Mouse (Mus musculus): ENCODE results near the gene Mlec. TPM values are rescaled to one million over a fixed set of nuclear protein-coding genes. Genes with fewer than 3 reads are reported as not detected.

Mlec gene
- polyA plus RNA-seq, 1 experiment from 2014 or later: 51.5 TPM

GRCm38 (mm10) chr5:115183482-115183881 lies 25.5 kb upstream of the Mlec start:
- Histone ChIP-seq H3K9me3 (ENCODE audit: control insufficient read depth, low read length) (no peaks in the 10 kb centered on the region), H3K4me1 (ENCODE audit: control insufficient read depth, insufficient read depth, low read length) (peaks cover 9% of the 10 kb centered on the region), H3K27ac (replicated peaks; ENCODE audit: low read depth, low read length) (no peak overlapping the region), H3K27me3 (ENCODE audit: control insufficient read depth, insufficient read depth, low read length) (no peaks in the 10 kb centered on the region), H3K4me3 (ENCODE audit: low read depth, low read length) (no peak overlapping the region), H3K4me2 (ENCODE audit: low read depth, severe bottlenecking) (no peak overlapping the region), H3K36me3 (ENCODE audit: control insufficient read depth, insufficient read depth, low read length) (no peaks in the 10 kb centered on the region), H3K9ac (ENCODE audit: low read length) (no peak overlapping the region)
- ATAC-seq (ENCODE audit: insufficient number of reproducible peaks, low FRiP score, low TSS enrichment, low read depth) (no peak), DNase-seq (ENCODE audit: low spot score) (no peak)
- WGBS: 81% methylated on average over 10 of the region's 10 CpGs

- no peak overlapping the region for H3K9ac ChIP-seq (ENCODE audit: low read length)
- no peak overlapping the region for H3K27ac ChIP-seq (replicated peaks; ENCODE audit: low read depth, low read length)
- H3K27me3 ChIP-seq (ENCODE audit: control insufficient read depth, insufficient read depth, low read length): no peaks in the 10 kb centered on the region
- no peak for DNase-seq (ENCODE audit: low spot score)
- no peaks in the 10 kb centered on the region for H3K9me3 ChIP-seq (ENCODE audit: control insufficient read depth, low read length)
- WGBS: 78% methylated on average over 8 of the region's 8 CpGs
- H3K4me3 ChIP-seq (ENCODE audit: low read depth, low read length): no peak overlapping the region
- no peak overlapping the region for H3K4me2 ChIP-seq (ENCODE audit: low read depth, severe bottlenecking)
- peaks cover 9% of the 10 kb centered on the region for H3K4me1 ChIP-seq (ENCODE audit: control insufficient read depth, insufficient read depth, low read length)
- ATAC-seq (ENCODE audit: insufficient number of reproducible peaks, low FRiP score, low TSS enrichment, low read depth): no peak
- H3K36me3 ChIP-seq (ENCODE audit: control insufficient read depth, insufficient read depth, low read length): no peaks in the 10 kb centered on the region
Measured at GRCm38 (mm10) chr5:115182925-115183324, 24.9 kb upstream of the Mlec start.

DNA sequence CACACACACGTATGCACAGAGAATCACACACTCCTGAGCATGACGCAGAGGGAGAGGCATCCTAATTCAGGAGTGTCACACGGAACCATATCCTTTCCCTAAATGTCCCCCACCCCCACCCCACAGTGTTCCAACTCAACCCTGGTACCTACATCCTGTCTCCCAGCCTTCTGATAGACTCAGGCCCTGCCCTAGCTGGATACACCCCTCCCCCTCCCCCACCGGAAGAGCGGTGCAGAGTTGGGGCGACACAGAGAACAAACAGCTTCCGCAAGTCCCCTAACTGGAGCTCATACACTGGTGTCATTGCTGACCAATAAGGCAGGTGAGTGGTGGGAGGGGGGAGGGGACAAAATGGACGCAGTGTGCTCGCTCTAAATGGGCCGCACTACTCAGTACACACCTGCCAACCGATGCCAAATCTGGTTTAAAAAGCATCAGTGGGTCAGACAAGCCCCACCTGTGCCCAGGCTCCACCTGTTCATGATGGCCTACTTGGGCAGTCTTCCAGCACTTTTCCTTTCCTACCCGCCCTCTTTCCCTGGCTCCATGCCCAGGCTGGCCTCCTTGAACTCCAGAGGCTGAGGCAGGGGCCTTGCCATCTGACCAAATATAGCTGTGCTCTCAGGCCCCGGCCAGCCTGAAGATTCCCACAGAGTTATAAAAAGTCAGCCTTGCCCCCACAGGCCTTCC lies 23.4 kb upstream of the Mlec start:
- no peaks in the 10 kb centered on the region for H3K4me1 ChIP-seq (ENCODE audit: control insufficient read depth, insufficient read depth, low read length)
- H3K36me3 ChIP-seq (ENCODE audit: control insufficient read depth, insufficient read depth, low read length): no peaks in the 10 kb centered on the region
- no peak overlapping the region for H3K4me3 ChIP-seq (ENCODE audit: low read depth, low read length)
- H3K4me2 ChIP-seq (ENCODE audit: low read depth, severe bottlenecking): no peak overlapping the region
- DNase-seq (ENCODE audit: low spot score) (no peak), ATAC-seq (ENCODE audit: insufficient number of reproducible peaks, low FRiP score, low TSS enrichment, low read depth) (no peak)
- H3K9me3 ChIP-seq (ENCODE audit: control insufficient read depth, low read length): no peaks in the 10 kb centered on the region
- no peaks in the 10 kb centered on the region for H3K27me3 ChIP-seq (ENCODE audit: control insufficient read depth, insufficient read depth, low read length)
- H3K27ac ChIP-seq (replicated peaks; ENCODE audit: low read depth, low read length): no peak overlapping the region
- 85% methylated on average over 13 of the region's 13 CpGs for WGBS
- no peak overlapping the region for H3K9ac ChIP-seq (ENCODE audit: low read length)

GRCm38 (mm10) chr5:115179596-115179995 lies 21.6 kb upstream of the Mlec start:
- WGBS: 92% methylated on average over 11 of the region's 11 CpGs

GRCm38 (mm10) chr5:115177866-115178265 lies 19.9 kb upstream of the Mlec start:
- WGBS: 85% methylated on average over 6 of the region's 6 CpGs
- Histone ChIP-seq H3K36me3 (ENCODE audit: control insufficient read depth, insufficient read depth, low read length) (no peaks in the 10 kb centered on the region), H3K9ac (ENCODE audit: low read length) (no peak overlapping the region), H3K4me1 (ENCODE audit: control insufficient read depth, insufficient read depth, low read length) (no peaks in the 10 kb centered on the region), H3K27me3 (ENCODE audit: control insufficient read depth, insufficient read depth, low read length) (no peaks in the 10 kb centered on the region), H3K27ac (replicated peaks; ENCODE audit: low read depth, low read length) (no peak overlapping the region), H3K9me3 (ENCODE audit: control insufficient read depth, low read length) (no peaks in the 10 kb centered on the region), H3K4me2 (ENCODE audit: low read depth, severe bottlenecking) (no peak overlapping the region), H3K4me3 (ENCODE audit: low read depth, low read length) (no peak overlapping the region)
- ATAC-seq (ENCODE audit: insufficient number of reproducible peaks, low FRiP score, low TSS enrichment, low read depth) (no peak), DNase-seq (ENCODE audit: low spot score) (no peak)

More at GRCm38 (mm10) chr5:115179596-115179995, 21.6 kb upstream of the Mlec start:
- H3K36me3 ChIP-seq (ENCODE audit: control insufficient read depth, insufficient read depth, low read length): no peaks in the 10 kb centered on the region
- H3K4me2 ChIP-seq (ENCODE audit: low read depth, severe bottlenecking): no peak overlapping the region
- DNase-seq (ENCODE audit: low spot score): no peak
- no peaks in the 10 kb centered on the region for H3K27me3 ChIP-seq (ENCODE audit: control insufficient read depth, insufficient read depth, low read length)
- ATAC-seq (ENCODE audit: insufficient number of reproducible peaks, low FRiP score, low TSS enrichment, low read depth): no peak
- no peak overlapping the region for H3K9ac ChIP-seq (ENCODE audit: low read length)
- no peak overlapping the region for H3K4me3 ChIP-seq (ENCODE audit: low read depth, low read length)
- no peak overlapping the region for H3K27ac ChIP-seq (replicated peaks; ENCODE audit: low read depth, low read length)
- no peaks in the 10 kb centered on the region for H3K9me3 ChIP-seq (ENCODE audit: control insufficient read depth, low read length)
- no peaks in the 10 kb centered on the region for H3K4me1 ChIP-seq (ENCODE audit: control insufficient read depth, insufficient read depth, low read length)

GRCm38 (mm10) chr5:115174554-115174953 lies 16.6 kb upstream of the Mlec start:
- DNase-seq (ENCODE audit: low spot score): no peak
- H3K27ac ChIP-seq (replicated peaks; ENCODE audit: low read depth, low read length): no peak overlapping the region
- ATAC-seq (ENCODE audit: insufficient number of reproducible peaks, low FRiP score, low TSS enrichment, low read depth): no peak
- H3K27me3 ChIP-seq (ENCODE audit: control insufficient read depth, insufficient read depth, low read length): no peaks in the 10 kb centered on the region
- H3K4me1 ChIP-seq (ENCODE audit: control insufficient read depth, insufficient read depth, low read length): no peaks in the 10 kb centered on the region
- no peaks in the 10 kb centered on the region for H3K36me3 ChIP-seq (ENCODE audit: control insufficient read depth, insufficient read depth, low read length)
- H3K9me3 ChIP-seq (ENCODE audit: control insufficient read depth, low read length): no peaks in the 10 kb centered on the region
- H3K9ac ChIP-seq (ENCODE audit: low read length): no peak overlapping the region
- no peak overlapping the region for H3K4me2 ChIP-seq (ENCODE audit: low read depth, severe bottlenecking)
- 78% methylated on average over 1 of the region's 1 CpGs for WGBS
- no peak overlapping the region for H3K4me3 ChIP-seq (ENCODE audit: low read depth, low read length)

DNA sequence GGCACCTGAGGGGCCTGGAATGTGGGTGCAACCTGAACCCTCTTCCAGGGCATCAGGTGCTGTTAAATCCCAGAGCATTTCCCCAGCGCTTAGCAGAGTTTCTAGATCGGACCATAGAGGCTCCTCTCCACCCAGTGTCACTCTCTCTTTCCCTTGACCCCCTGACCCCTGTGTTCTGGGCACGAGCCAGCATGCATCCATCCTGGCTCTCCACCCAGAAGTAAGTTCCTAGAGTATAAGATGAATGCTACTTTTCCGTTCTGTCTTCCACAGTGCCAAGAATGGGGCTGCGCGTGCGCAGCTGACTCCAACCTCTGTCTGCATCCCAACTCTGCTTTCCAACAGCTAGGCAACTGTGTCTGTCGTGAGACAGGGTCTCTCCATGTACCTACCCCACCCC lies 12.2 kb upstream of the Mlec start:
- Histone ChIP-seq H3K9me3 (ENCODE audit: control insufficient read depth, low read length) (no peaks in the 10 kb centered on the region), H3K4me2 (ENCODE audit: low read depth, severe bottlenecking) (no peak overlapping the region), H3K36me3 (ENCODE audit: control insufficient read depth, insufficient read depth, low read length) (no peaks in the 10 kb centered on the region), H3K4me3 (ENCODE audit: low read depth, low read length) (no peak overlapping the region), H3K4me1 (ENCODE audit: control insufficient read depth, insufficient read depth, low read length) (peaks cover 12% of the 10 kb centered on the region; the same call in 1 of the 2 replicates), H3K27me3 (ENCODE audit: control insufficient read depth, insufficient read depth, low read length) (no peaks in the 10 kb centered on the region), H3K27ac (replicated peaks; ENCODE audit: low read depth, low read length) (no peak overlapping the region), H3K9ac (ENCODE audit: low read length) (no peak overlapping the region)
- 80% methylated on average over 8 of the region's 8 CpGs for WGBS
- ATAC-seq (ENCODE audit: insufficient number of reproducible peaks, low FRiP score, low TSS enrichment, low read depth) (no peak), DNase-seq (ENCODE audit: low spot score) (no peak)

DNA sequence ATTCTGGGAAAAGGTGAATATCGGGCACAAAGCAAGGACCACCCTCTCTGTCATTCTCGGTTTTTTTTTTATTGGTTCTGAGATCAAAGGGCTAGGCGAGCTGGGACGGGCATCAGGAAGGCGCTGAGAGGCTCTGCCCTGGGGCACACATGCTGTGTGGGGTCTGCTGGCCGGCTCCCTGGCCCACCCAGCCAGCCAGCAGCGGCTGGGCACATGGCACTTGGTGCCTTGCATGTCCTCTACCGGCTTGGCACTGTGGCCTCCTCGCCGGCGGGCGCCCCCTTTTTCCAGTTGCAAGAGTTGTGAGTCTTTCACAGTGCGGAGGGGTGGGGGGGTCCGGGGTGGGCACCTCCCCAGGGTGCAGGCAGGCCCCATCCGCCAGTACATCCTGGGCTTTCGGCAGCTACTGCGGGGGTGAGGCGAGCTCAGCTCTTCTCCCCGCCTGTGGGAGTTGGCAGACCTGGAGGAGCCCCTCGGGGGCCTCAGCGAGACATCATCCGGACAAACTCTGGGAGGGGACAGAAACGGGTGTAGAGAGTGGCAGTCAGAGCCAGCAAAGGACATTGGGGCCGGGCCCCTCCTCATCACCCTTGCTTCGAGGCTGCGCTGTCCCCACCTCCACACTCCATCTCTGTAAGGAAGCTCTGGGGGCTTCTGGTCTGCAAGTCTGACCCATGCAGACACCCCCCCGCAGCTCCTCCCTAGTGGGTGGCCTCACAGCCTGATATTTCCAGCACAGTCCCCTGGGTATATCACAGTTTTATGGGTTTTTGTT lies 10.8 kb upstream of the Mlec start:
- WGBS: 28% methylated on average over 27 of the region's 27 CpGs
- H3K27ac ChIP-seq (replicated peaks; ENCODE audit: low read depth, low read length): no peak overlapping the region
- no peak overlapping the region for H3K9ac ChIP-seq (ENCODE audit: low read length)
- no peak overlapping the region for H3K4me2 ChIP-seq (ENCODE audit: low read depth, severe bottlenecking)
- no peak overlapping the region for H3K4me3 ChIP-seq (ENCODE audit: low read depth, low read length)
- DNase-seq (ENCODE audit: low spot score): peak; percentile 45
- no peaks in the 10 kb centered on the region for H3K36me3 ChIP-seq (ENCODE audit: control insufficient read depth, insufficient read depth, low read length)
- no peak for ATAC-seq (ENCODE audit: insufficient number of reproducible peaks, low FRiP score, low TSS enrichment, low read depth)
- H3K4me1 ChIP-seq (ENCODE audit: control insufficient read depth, insufficient read depth, low read length): peaks cover 12% of the 10 kb centered on the region; the same call in 1 of the 2 replicates
- no peaks in the 10 kb centered on the region for H3K27me3 ChIP-seq (ENCODE audit: control insufficient read depth, insufficient read depth, low read length)
- no peaks in the 10 kb centered on the region for H3K9me3 ChIP-seq (ENCODE audit: control insufficient read depth, low read length)
